Mouse (Mus musculus): ENCODE data around the gene Klrg2. TPM values are rescaled to one million over a fixed set of nuclear protein-coding genes. Genes with fewer than 3 reads are reported as not detected.
"Not testable (repeated sequence)": the region's sequence is repeated elsewhere in the genome, so short reads cannot be mapped to it uniquely, and the experiment has no call there.

Klrg2 gene
- polyA plus RNA-seq (2015; fragmentation: Nextera tagmentation; extraction: Ambion mirVana) = 0.12 TPM in 1 of 2 replicates, not detected in the other

DNA sequence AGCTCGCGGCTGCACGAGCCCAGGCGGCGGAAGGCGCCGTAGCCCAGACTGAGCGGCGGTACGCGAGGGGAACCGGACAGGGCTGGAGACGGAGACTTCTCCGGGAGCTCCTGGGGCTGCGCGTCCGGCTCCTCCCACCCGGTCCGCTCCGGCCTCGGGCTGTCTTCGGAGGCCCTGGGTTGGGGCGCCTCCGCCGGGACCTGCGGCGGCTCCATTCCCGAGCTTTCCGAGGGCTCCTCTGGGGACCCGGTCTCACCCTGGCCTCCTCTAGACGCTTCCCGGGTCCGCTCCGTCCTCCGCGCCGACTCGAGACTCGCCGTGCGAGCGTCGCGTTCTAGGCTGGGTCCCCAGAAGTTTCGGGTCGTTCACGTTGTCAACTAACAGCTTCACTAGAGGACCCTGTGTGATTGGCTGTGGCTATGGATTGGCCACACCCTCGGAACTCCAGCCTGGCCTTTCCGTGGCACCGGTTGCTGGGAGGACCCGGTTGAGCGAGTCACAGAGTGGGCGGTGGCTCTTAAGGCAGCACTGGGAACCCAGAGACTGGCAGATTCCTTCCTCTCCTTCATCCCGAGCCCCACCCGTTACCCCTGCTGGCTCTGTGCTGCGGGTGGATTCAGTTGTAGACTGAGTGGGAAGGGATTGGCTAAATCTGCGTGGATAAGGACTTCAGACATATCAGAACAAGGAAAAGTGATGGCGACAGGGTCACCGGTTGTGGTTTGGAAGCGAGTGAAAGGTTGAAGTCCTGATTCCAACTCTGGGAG, at the start of gene Klrg2:
TSS of gene Klrg2 (minus strand) at position 391 of the 767 bp plus-strand sequence.
- H3K27me3 ChIP-seq = peaks cover 81% of the 10 kb centered on the region
- ATAC-seq = peak; percentile 84
- H3K27ac ChIP-seq = no peak within 1 kb of the TSS
- WGBS = 2% methylated on average over 60 of the region's 60 CpGs
- peak within 1 kb of the TSS; percentile 98 for H3K4me2 ChIP-seq (replicated peaks)
- H3K4me1 ChIP-seq (replicated peaks) = peaks cover 19% of the 10 kb centered on the region
- H3K36me3 ChIP-seq = no peaks in the 10 kb centered on the region
- H3K4me3 ChIP-seq (replicated peaks) = peak within 1 kb of the TSS; percentile 59
- H3K9ac ChIP-seq (replicated peaks) = peak within 1 kb of the TSS; percentile 64
- no peaks in the 10 kb centered on the region for H3K9me3 ChIP-seq

DNA sequence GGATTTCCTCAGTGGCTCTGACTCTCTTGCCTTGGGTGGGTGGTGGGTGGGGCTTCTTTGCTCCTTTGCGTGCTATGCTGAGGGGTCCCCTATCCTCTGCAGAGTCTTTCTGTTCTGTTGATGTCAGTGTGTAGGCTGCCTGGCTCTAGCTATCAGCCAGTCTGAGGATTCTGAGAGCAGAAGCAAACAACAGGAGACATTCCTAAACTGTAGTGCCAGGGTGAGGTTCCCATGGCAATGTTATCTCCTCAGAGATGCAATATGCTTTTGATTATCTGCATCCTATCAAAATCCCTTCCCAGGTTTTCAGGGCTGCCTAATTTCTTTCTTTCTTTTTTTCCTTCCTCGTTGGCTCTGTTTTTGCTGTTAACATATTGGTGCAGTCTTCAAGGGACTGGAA, 45.5 kb upstream of the Klrg2 start:
- H3K4me2 ChIP-seq (replicated peaks) = no peak overlapping the region
- no peaks in the 10 kb centered on the region for H3K27me3 ChIP-seq
- 76% methylated on average over 2 of the region's 2 CpGs for WGBS
- H3K27ac ChIP-seq = no peak overlapping the region
- H3K36me3 ChIP-seq = peaks cover 12% of the 10 kb centered on the region; the same call in 1 of the 2 replicates
- H3K4me3 ChIP-seq (replicated peaks) = no peak overlapping the region
- no peak overlapping the region for H3K9ac ChIP-seq (replicated peaks)
- no peaks in the 10 kb centered on the region for H3K4me1 ChIP-seq (replicated peaks)
- no peak for ATAC-seq
- H3K9me3 ChIP-seq = no peaks in the 10 kb centered on the region

DNA sequence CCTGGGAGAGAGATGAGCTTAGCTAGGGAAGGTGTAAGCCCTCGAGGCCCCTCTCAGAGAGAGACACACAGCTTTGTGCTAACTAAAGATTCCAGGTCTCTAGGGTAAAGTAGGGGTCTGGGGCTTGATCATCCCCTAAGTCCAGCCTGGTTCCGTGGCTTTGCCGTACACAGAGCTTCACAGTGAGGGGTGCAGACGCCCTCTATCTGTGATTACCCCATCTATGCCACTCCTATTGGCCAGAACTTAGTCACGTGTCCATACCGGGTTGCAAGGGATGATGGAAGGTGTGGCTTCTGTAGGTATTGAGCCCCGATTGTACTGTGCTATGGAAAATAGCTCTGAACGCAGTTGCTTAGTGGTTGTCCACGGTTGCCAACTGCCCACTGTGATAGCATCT, 40.6 kb upstream of the Klrg2 start:
- Histone ChIP-seq H3K27ac (no peak overlapping the region), H3K9ac (replicated peaks) (no peak overlapping the region), H3K4me1 (replicated peaks) (no peaks in the 10 kb centered on the region), H3K36me3 (no peaks in the 10 kb centered on the region), H3K27me3 (no peaks in the 10 kb centered on the region), H3K4me2 (replicated peaks) (no peak overlapping the region), H3K9me3 (no peaks in the 10 kb centered on the region), H3K4me3 (replicated peaks) (no peak overlapping the region)
- ATAC-seq = no peak
- 78% methylated on average over 9 of the region's 9 CpGs for WGBS

DNA sequence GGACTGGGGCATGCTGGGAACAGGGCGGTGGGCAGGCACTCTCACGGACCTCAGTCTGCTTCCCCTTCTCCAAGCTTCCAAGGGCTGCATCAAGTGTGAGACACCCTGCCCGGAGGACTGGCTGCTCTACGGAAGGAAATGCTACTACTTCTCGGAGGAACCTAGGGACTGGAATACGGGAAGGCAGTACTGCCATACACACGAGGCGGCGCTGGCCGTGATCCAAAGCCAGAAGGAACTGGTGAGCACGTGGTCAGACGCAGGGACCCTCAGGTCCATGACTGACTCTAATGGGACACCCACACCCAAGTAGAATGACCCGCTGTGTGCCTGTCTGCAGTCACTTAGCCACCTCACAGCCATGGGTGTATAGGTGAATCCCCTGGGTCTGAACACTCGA, 39.7 kb upstream of the Klrg2 start:
- WGBS = 86% methylated on average over 14 of the region's 14 CpGs
- H3K4me3 ChIP-seq (replicated peaks) = no peak overlapping the region
- no peak overlapping the region for H3K9ac ChIP-seq (replicated peaks)
- H3K27ac ChIP-seq = no peak overlapping the region
- H3K4me2 ChIP-seq (replicated peaks) = no peak overlapping the region
- no peaks in the 10 kb centered on the region for H3K27me3 ChIP-seq
- H3K4me1 ChIP-seq (replicated peaks) = no peaks in the 10 kb centered on the region
- no peaks in the 10 kb centered on the region for H3K9me3 ChIP-seq
- ATAC-seq = no peak
- no peaks in the 10 kb centered on the region for H3K36me3 ChIP-seq

DNA sequence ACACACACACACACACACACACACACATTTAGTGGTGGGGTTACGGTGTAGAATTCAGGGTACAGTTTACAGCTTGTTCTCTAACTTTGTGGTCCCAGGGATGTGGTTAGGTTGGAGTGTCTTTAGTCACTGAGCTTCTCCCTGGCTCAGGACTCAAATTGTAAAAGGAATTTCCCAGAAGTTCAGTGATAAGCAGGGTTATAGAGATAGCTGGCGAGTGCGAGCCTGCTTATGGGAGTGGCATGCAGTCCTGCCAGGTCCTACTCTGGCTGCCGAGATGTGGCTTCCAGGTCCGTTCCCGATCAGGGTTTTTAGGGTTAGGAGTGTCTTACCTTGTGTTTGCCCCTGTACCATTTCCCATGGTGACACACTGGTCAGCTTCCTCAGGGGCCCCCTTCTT, 39.2 kb upstream of the Klrg2 start:
- no peak for ATAC-seq
- H3K4me2 ChIP-seq (replicated peaks) = no peak overlapping the region
- 93% methylated on average over 6 of the region's 6 CpGs for WGBS
- H3K4me1 ChIP-seq (replicated peaks) = no peaks in the 10 kb centered on the region
- H3K9ac ChIP-seq (replicated peaks) = no peak overlapping the region
- H3K36me3 ChIP-seq = no peaks in the 10 kb centered on the region
- H3K27me3 ChIP-seq = no peaks in the 10 kb centered on the region
- no peak overlapping the region for H3K4me3 ChIP-seq (replicated peaks)
- H3K9me3 ChIP-seq = no peaks in the 10 kb centered on the region
- H3K27ac ChIP-seq = no peak overlapping the region

DNA sequence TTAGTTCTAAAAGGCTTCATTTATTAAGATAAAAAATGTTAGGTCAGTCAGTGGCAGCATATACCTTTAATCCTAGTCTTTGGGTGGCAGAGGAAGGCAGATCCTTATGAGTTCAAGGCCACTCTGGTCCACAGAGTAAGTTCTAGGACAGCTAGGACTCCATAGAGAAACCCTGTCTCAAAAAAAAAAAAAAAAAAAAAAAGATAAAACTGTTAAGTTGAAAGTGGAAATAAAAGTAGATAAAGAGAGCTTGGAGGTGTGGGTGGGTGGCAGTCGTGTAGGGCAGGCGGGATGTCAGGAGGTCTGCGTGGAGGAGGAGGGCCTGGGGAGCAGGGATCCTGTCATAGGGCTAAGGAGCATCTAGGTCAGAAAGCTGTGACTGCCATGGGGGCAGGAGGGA, 35.0 kb upstream of the Klrg2 start:
- no peak for ATAC-seq
- H3K4me3 ChIP-seq (replicated peaks) = no peak overlapping the region
- WGBS = 91% methylated on average over 3 of the region's 3 CpGs

DNA sequence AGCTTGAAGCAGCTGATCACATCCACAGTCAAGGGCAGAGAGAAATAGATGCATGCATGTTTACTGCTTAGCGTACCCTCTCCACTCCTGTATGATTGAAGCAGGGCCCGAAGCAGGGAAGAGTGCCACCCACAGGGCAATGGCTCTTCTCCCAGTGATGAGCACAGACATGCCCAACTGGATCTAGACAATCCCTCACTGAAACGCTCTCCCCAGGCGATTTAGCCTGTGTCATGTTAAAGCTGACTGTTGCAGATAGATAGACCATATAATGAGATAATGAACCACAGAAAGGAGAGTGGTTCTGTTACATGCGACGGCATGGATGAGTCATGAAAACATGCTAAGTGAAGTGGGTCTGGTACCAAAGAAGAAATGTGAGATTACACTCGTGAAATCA, 34.2 kb upstream of the Klrg2 start:
- Histone ChIP-seq H3K27me3 (0 out of 2 replicates have a peak, but pooled peaks cover 3% of the 10 kb centered on the region), H3K9me3 (no peaks in the 10 kb centered on the region), H3K36me3 (no peaks in the 10 kb centered on the region), H3K4me3 (replicated peaks) (no peak overlapping the region), H3K27ac (no peak overlapping the region), H3K4me1 (replicated peaks) (no peaks in the 10 kb centered on the region), H3K4me2 (replicated peaks) (no peak overlapping the region), H3K9ac (replicated peaks) (no peak overlapping the region)
- ATAC-seq = no peak
- WGBS = 81% methylated on average over 7 of the region's 7 CpGs

More for the DNA sequence above, 35.0 kb upstream of the Klrg2 start:
- Histone ChIP-seq H3K9me3 (no peaks in the 10 kb centered on the region), H3K27ac (no peak overlapping the region), H3K4me1 (replicated peaks) (no peaks in the 10 kb centered on the region), H3K4me2 (replicated peaks) (no peak overlapping the region), H3K9ac (replicated peaks) (no peak overlapping the region), H3K27me3 (0 out of 2 replicates have a peak, but pooled peaks cover 1% of the 10 kb centered on the region), H3K36me3 (no peaks in the 10 kb centered on the region)

DNA sequence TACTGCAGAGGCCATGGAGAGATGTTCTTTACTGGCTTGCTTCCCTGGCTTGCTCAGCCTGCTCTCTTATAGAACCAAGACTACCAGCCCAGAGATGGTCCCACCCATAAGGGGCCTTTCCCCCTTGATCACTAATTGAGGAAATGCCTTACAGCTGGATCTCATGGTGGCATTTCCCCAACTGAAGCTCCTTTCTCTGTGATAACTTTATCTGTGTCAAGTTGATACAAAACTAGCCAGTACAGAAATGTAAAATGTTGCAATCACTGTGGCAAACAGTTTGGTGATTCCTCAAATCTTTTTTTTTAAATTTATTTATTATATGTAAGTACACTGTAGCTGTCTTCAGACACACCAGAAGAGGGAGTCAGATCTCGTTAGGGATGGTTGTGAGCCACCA, 33.4 kb upstream of the Klrg2 start:
- H3K4me1 ChIP-seq (replicated peaks); ATAC-seq; H3K27ac ChIP-seq; H3K36me3 ChIP-seq; H3K27me3 ChIP-seq; H3K4me3 ChIP-seq (replicated peaks); H3K9ac ChIP-seq (replicated peaks); H3K9me3 ChIP-seq; H3K4me2 ChIP-seq (replicated peaks): not testable (repeated sequence)
- 75% methylated on average over 1 of the region's 1 CpGs for WGBS

DNA sequence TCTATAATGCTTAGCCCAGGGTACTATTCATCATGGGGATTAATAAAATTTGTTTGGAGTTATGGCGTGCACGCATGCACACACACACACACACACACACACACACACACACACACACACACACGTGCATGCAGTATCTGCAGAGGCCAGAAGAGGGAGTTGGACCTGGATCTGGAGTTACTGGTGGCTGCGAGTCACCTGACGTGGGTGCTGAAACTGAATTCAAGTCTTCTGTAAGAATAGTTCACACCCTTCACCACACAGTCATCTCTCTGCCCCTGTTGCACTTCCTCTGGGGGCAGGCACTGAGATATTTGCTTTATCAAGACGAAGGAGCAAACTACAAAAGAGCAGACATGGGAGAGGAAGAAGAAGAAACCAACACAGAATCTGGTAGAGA, 32.5 kb upstream of the Klrg2 start:
- H3K27ac ChIP-seq = no peak overlapping the region
- no peak overlapping the region for H3K4me2 ChIP-seq (replicated peaks)
- H3K27me3 ChIP-seq = peaks cover 11% of the 10 kb centered on the region; the same call in 1 of the 2 replicates
- H3K9me3 ChIP-seq = no peaks in the 10 kb centered on the region
- H3K9ac ChIP-seq (replicated peaks) = no peak overlapping the region
- H3K4me3 ChIP-seq (replicated peaks) = no peak overlapping the region
- H3K4me1 ChIP-seq (replicated peaks) = no peaks in the 10 kb centered on the region
- WGBS = 67% methylated on average over 6 of the region's 6 CpGs
- ATAC-seq = no peak
- no peaks in the 10 kb centered on the region for H3K36me3 ChIP-seq

DNA sequence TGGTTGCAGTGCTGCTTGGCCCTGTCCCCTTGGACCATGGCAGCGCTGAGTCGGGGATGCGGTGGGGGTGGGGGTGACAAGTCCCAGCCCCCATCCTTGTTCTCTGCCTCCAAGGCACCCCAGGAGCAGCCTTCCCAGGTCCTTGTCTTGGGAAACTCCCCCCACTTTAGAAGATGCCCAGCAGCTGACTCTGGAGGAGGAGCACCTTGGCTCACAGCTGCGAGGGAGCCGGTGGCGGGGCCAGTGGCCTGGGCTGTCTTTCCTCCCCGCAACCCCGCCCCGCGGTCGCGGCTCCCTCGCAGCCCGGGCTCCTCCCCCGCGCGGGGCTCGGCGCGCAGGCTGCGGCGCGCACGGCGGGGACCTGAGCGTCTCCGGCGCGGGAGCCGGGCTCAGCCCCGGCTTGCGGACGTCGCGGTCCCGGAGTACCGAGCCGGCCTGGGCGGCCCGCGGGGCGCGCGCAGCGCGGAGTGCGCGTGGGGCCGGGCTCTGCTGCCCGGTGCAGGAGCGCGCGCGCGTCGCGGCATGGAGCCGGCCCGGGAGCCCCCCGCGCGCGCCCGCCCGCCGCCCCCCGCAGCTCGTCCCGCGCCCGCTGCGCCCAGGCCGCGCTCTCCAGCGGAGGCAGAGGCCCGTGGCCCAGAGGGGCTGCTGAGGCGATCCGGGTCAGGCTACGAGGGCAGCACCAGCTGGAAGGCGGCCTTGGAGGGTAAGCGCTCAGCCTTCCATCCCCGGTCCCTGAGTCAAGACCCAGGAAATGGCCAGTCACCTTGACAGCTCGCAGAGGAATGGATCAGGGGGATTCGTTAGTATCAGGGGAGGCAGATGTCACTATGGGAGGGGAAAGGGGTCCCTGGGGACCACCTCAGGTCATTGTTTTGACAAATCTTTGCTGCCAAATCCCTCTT, 25.9 kb upstream of the Klrg2 start, which contains the start of gene Clec2l:
TSS of gene Clec2l (plus strand) at position 356 of the 902 bp plus-strand sequence.
- Histone ChIP-seq H3K9ac (replicated peaks) (peak within 1 kb of the TSS; percentile 74), H3K27ac (peak within 1 kb of the TSS; percentile 64; the same call in 1 of the 2 replicates), H3K36me3 (no peaks in the 10 kb centered on the region), H3K4me1 (replicated peaks) (peaks cover 8% of the 10 kb centered on the region), H3K27me3 (peaks cover 35% of the 10 kb centered on the region), H3K9me3 (no peaks in the 10 kb centered on the region), H3K4me2 (replicated peaks) (peak within 1 kb of the TSS; percentile 88), H3K4me3 (replicated peaks) (peak within 1 kb of the TSS; percentile 61)
- ATAC-seq = peak; percentile 90
- WGBS = under 1% methylated on average over 59 of the region's 84 CpGs

DNA sequence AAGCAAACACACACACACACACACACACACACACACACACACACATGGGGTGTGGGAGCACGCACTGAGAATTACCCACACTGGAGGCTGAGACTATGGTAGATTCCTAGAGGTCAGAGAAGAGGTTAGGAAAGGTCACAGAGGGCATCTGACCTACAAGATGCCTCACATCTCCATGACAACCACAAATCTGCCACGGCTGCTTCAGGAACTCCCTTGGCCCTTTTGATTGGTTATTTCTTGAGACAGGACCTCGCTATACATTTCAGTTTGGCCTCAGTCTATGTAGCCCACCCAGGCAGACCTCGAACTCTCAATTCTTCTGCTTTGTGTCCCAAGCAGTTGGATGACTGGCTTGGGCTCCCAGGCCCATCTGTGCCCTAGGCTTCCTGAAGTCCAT, 24.6 kb upstream of the Klrg2 start:
- H3K4me3 ChIP-seq (replicated peaks) = no peak overlapping the region
- ATAC-seq = no peak
- no peak overlapping the region for H3K27ac ChIP-seq
- no peaks in the 10 kb centered on the region for H3K9me3 ChIP-seq
- H3K4me1 ChIP-seq (replicated peaks) = peaks cover 8% of the 10 kb centered on the region
- H3K36me3 ChIP-seq = no peaks in the 10 kb centered on the region
- peaks cover 32% of the 10 kb centered on the region for H3K27me3 ChIP-seq
- no peak overlapping the region for H3K4me2 ChIP-seq (replicated peaks)
- H3K9ac ChIP-seq (replicated peaks) = no peak overlapping the region
- 22% methylated on average over 4 of the region's 4 CpGs for WGBS
